Mouse (Mus musculus): ENCODE measurements around the gene Rbfox2. TPM values are rescaled to one million over a fixed set of nuclear protein-coding genes. Genes with fewer than 3 reads are reported as not detected.

Gene Rbfox2
- polyA plus RNA-seq, 1 experiment from 2014 or later: 23.2 TPM

- peaks cover 6% of the 10 kb centered on the region for H3K4me1 ChIP-seq (replicated peaks; ENCODE audit: control insufficient read depth, insufficient read depth)
- H3K4me3 ChIP-seq (ENCODE audit: low read depth, low read length): no peak overlapping the region
- ATAC-seq (ENCODE audit: low FRiP score, low TSS enrichment) (no peak), DNase-seq (ENCODE audit: low spot score) (peak; percentile 49)
- no peaks in the 10 kb centered on the region for H3K27me3 ChIP-seq (ENCODE audit: control insufficient read depth, insufficient read depth, low read length)
- no peak overlapping the region for H3K9ac ChIP-seq (ENCODE audit: low read length)
- H3K36me3 ChIP-seq (ENCODE audit: control insufficient read depth, insufficient read depth, low read length): no peaks in the 10 kb centered on the region
- H3K9me3 ChIP-seq (ENCODE audit: control insufficient read depth, low read length): no peaks in the 10 kb centered on the region
- no peak for TF ChIP-seq EP300 (optimal IDR thresholded peaks at IDR 0.05)
- no peak for TF ChIP-seq CTCF (IDR thresholded peaks at IDR 0.05; ENCODE audit: low read depth)
- WGBS: 28% methylated on average over 3 of the region's 3 CpGs
- no peak overlapping the region for H3K4me2 ChIP-seq (replicated peaks; ENCODE audit: low read depth)
- H3K27ac ChIP-seq (replicated peaks): no peak overlapping the region
Measured at GRCm38 (mm10) chr15:77156525-77156924, 150.3 kb downstream of the Rbfox2 start.

- no peaks in the 10 kb centered on the region for H3K9me3 ChIP-seq (ENCODE audit: control insufficient read depth, low read length)
- WGBS: 59% methylated on average over 10 of the region's 10 CpGs
- no peak overlapping the region for H3K4me3 ChIP-seq (ENCODE audit: low read depth, low read length)
- no peaks in the 10 kb centered on the region for H3K36me3 ChIP-seq (ENCODE audit: control insufficient read depth, insufficient read depth, low read length)
- DNase-seq (ENCODE audit: low spot score): no peak
- peaks cover 10% of the 10 kb centered on the region for H3K4me1 ChIP-seq (replicated peaks; ENCODE audit: control insufficient read depth, insufficient read depth)
- H3K27me3 ChIP-seq (ENCODE audit: control insufficient read depth, insufficient read depth, low read length): no peaks in the 10 kb centered on the region
- no peak for ATAC-seq (ENCODE audit: low FRiP score, low TSS enrichment)
- TF ChIP-seq EP300 (optimal IDR thresholded peaks at IDR 0.05) (no peak), CTCF (IDR thresholded peaks at IDR 0.05; ENCODE audit: low read depth) (no peak)
- no peak overlapping the region for H3K9ac ChIP-seq (ENCODE audit: low read length)
- H3K4me2 ChIP-seq (replicated peaks; ENCODE audit: low read depth): no peak overlapping the region
- H3K27ac ChIP-seq (replicated peaks): peak overlapping the region; percentile 53; the same call in 1 of the 2 replicates
Measured at GRCm38 (mm10) chr15:77154248-77154785, 152.5 kb downstream of the Rbfox2 start.

- peaks cover 13% of the 10 kb centered on the region for H3K4me1 ChIP-seq (replicated peaks; ENCODE audit: control insufficient read depth, insufficient read depth)
- no peaks in the 10 kb centered on the region for H3K36me3 ChIP-seq (ENCODE audit: control insufficient read depth, insufficient read depth, low read length)
- no peaks in the 10 kb centered on the region for H3K9me3 ChIP-seq (ENCODE audit: control insufficient read depth, low read length)
- H3K27ac ChIP-seq (replicated peaks): peak overlapping the region; percentile 94
- no peaks in the 10 kb centered on the region for H3K27me3 ChIP-seq (ENCODE audit: control insufficient read depth, insufficient read depth, low read length)
- DNase-seq (ENCODE audit: low spot score): peak; percentile 85
- peak overlapping the region; percentile 59 for H3K4me3 ChIP-seq (ENCODE audit: low read depth, low read length)
- H3K4me2 ChIP-seq (replicated peaks; ENCODE audit: low read depth): peak overlapping the region; percentile 65
- ATAC-seq (ENCODE audit: low FRiP score, low TSS enrichment): peak; percentile 92
- TF ChIP-seq EP300 (optimal IDR thresholded peaks at IDR 0.05): no peak
- peak; percentile 37; the same call in 1 of the 2 replicates for TF ChIP-seq CTCF (IDR thresholded peaks at IDR 0.05; ENCODE audit: low read depth)
- H3K9ac ChIP-seq (ENCODE audit: low read length): peak overlapping the region; percentile 70
- WGBS: under 1% methylated on average over 12 of the region's 12 CpGs
Measured at GRCm38 (mm10) chr15:77153625-77154024, 153.2 kb downstream of the Rbfox2 start.

GRCm38 (mm10) chr15:77153088-77153546 lies 153.7 kb downstream of the Rbfox2 start:
- peak overlapping the region; percentile 65 for H3K4me2 ChIP-seq (replicated peaks; ENCODE audit: low read depth)
- DNase-seq (ENCODE audit: low spot score): no peak
- H3K9ac ChIP-seq (ENCODE audit: low read length): peak overlapping the region; percentile 70
- ATAC-seq (ENCODE audit: low FRiP score, low TSS enrichment): peak; percentile 38; the same call in 1 of the 2 replicates
- H3K4me3 ChIP-seq (ENCODE audit: low read depth, low read length): peak overlapping the region; percentile 59
- H3K36me3 ChIP-seq (ENCODE audit: control insufficient read depth, insufficient read depth, low read length): no peaks in the 10 kb centered on the region
- H3K27ac ChIP-seq (replicated peaks): peak overlapping the region; percentile 94
- no peaks in the 10 kb centered on the region for H3K9me3 ChIP-seq (ENCODE audit: control insufficient read depth, low read length)
- TF ChIP-seq CTCF (IDR thresholded peaks at IDR 0.05; ENCODE audit: low read depth): no peak
- no peak for TF ChIP-seq EP300 (optimal IDR thresholded peaks at IDR 0.05)
- H3K4me1 ChIP-seq (replicated peaks; ENCODE audit: control insufficient read depth, insufficient read depth): peaks cover 13% of the 10 kb centered on the region
- H3K27me3 ChIP-seq (ENCODE audit: control insufficient read depth, insufficient read depth, low read length): no peaks in the 10 kb centered on the region
- WGBS: 0% methylated on average over 3 of the region's 3 CpGs

- 1% methylated on average over 19 of the region's 19 CpGs for WGBS
- ATAC-seq (ENCODE audit: low FRiP score, low TSS enrichment) (no peak), DNase-seq (ENCODE audit: low spot score) (no peak)
- Histone ChIP-seq H3K27ac (replicated peaks) (peak overlapping the region; percentile 94), H3K4me2 (replicated peaks; ENCODE audit: low read depth) (peak overlapping the region; percentile 65), H3K4me1 (replicated peaks; ENCODE audit: control insufficient read depth, insufficient read depth) (peaks cover 13% of the 10 kb centered on the region), H3K9ac (ENCODE audit: low read length) (peak overlapping the region; percentile 70), H3K4me3 (ENCODE audit: low read depth, low read length) (peak overlapping the region; percentile 59), H3K27me3 (ENCODE audit: control insufficient read depth, insufficient read depth, low read length) (no peaks in the 10 kb centered on the region), H3K9me3 (ENCODE audit: control insufficient read depth, low read length) (no peaks in the 10 kb centered on the region), H3K36me3 (ENCODE audit: control insufficient read depth, insufficient read depth, low read length) (no peaks in the 10 kb centered on the region)
- TF ChIP-seq CTCF (IDR thresholded peaks at IDR 0.05; ENCODE audit: low read depth) (peak; percentile 52), EP300 (optimal IDR thresholded peaks at IDR 0.05) (no peak)
Measured at GRCm38 (mm10) chr15:77152336-77153087, 154.3 kb downstream of the Rbfox2 start.

GRCm38 (mm10) chr15:77151816-77152215 lies 155.0 kb downstream of the Rbfox2 start:
- DNase-seq (ENCODE audit: low spot score) (no peak), ATAC-seq (ENCODE audit: low FRiP score, low TSS enrichment) (no peak)
- H3K9me3 ChIP-seq (ENCODE audit: control insufficient read depth, low read length): no peaks in the 10 kb centered on the region
- H3K27me3 ChIP-seq (ENCODE audit: control insufficient read depth, insufficient read depth, low read length): no peaks in the 10 kb centered on the region
- TF ChIP-seq CTCF (IDR thresholded peaks at IDR 0.05; ENCODE audit: low read depth) (peak; percentile 14; the same call in 1 of the 2 replicates), EP300 (optimal IDR thresholded peaks at IDR 0.05) (no peak)
- peak overlapping the region; percentile 70 for H3K9ac ChIP-seq (ENCODE audit: low read length)
- no peaks in the 10 kb centered on the region for H3K36me3 ChIP-seq (ENCODE audit: control insufficient read depth, insufficient read depth, low read length)
- H3K4me3 ChIP-seq (ENCODE audit: low read depth, low read length): peak overlapping the region; percentile 59
- 10% methylated on average over 4 of the region's 4 CpGs for WGBS
- H3K4me2 ChIP-seq (replicated peaks; ENCODE audit: low read depth): peak overlapping the region; percentile 65
- H3K4me1 ChIP-seq (replicated peaks; ENCODE audit: control insufficient read depth, insufficient read depth): peaks cover 13% of the 10 kb centered on the region
- peak overlapping the region; percentile 94; the same call in 1 of the 2 replicates for H3K27ac ChIP-seq (replicated peaks)
